Mouse (Mus musculus) liver, adult 2 months (tissue): ENCODE measurements at regions not wholly inside any gene's neighbourhood (a gene's known extent, or its start where the extent isn't known, plus 50 kb on each side); places are given as distances from the start of the nearest gene placed in this dataset.

Experiments
- CTCF ChIP-seq: fragments of 200-500 bp; IDR thresholded peaks from 2 replicates; pipeline ENCODE4 v1.5.1; 2011; ENCODE audit warnings: low read depth, low read length, control low read depth
- POLR2A ChIP-seq: fragments of 200-500 bp; IDR thresholded peaks from 2 replicates; pipeline ENCODE4 v1.6.1; 2011; ENCODE audit warnings: low read length, control low read depth; ENCODE audit not compliant: insufficient read depth; ENCODE audit errors: extremely low read depth

GRCm38 (mm10) chr6:100510676-100511075 is 160.3 kb downstream of the Shq1 start:
- no peak for TF ChIP-seq CTCF
- TF ChIP-seq POLR2A = no peak
